Mouse (Mus musculus): ENCODE measurements around the gene F12. TPM values are rescaled to one million over a fixed set of nuclear protein-coding genes. Genes with fewer than 3 reads are reported as not detected.

The F12 gene
- total and polyA plus RNA-seq, 3 experiments = not detected

- Histone ChIP-seq H3K4me1 (ENCODE audit: control insufficient read depth in 1 of 2, insufficient read depth in 2 of 2, low read length in 2 of 2) (no peaks in the 10 kb centered on the region; a peak in 1 of 4 replicates), H3K27ac (ENCODE audit: control insufficient read depth, low read depth, low read length) (no peak overlapping the region), H3K9me3 (replicated peaks; ENCODE audit: insufficient read depth, low read length) (no peaks in the 10 kb centered on the region), H3K79me2 (ENCODE audit: control insufficient read depth, insufficient read depth, low read length, poor library complexity) (no peaks in the 10 kb centered on the region), H3K27me3 (ENCODE audit: control insufficient read depth in 1 of 2, insufficient read depth in 2 of 2, low read length in 2 of 2) (no peaks in the 10 kb centered on the region), H3K4me3 (ENCODE audit: control insufficient read depth in 1 of 2, insufficient read depth in 1 of 2, low read depth in 2 of 2, low read length in 2 of 2) (no peak overlapping the region), H3K36me3 (ENCODE audit: control insufficient read depth in 1 of 2, insufficient read depth in 2 of 2, low read length in 2 of 2) (no peaks in the 10 kb centered on the region), H3K9ac (ENCODE audit: control insufficient read depth, low read depth, low read length, poor library complexity, severe bottlenecking) (no peak overlapping the region)
- DNase-seq (ENCODE audit: low read depth, low spot score) = peak; percentile 51
- TF ChIP-seq SMC3 (IDR thresholded peaks at IDR 0.05; ENCODE audit: low read depth, low read length) (no peak), NELFE (IDR thresholded peaks at IDR 0.05; ENCODE audit: low read depth, low read length) (no peak), ZNF384 (IDR thresholded peaks at IDR 0.05; ENCODE audit: low read depth, low read length) (no peak), JUND (IDR thresholded peaks at IDR 0.05; ENCODE audit: low read depth, low read length) (no peak), MAZ (IDR thresholded peaks at IDR 0.05; ENCODE audit: low read depth, low read length) (no peak), RAD21 (IDR thresholded peaks at IDR 0.05; ENCODE audit: low read depth, low read length) (no peak), SIN3A (IDR thresholded peaks at IDR 0.05; ENCODE audit: low read length) (no peak), KAT2A (conservative IDR thresholded peaks at IDR 0.05; ENCODE audit: low read depth, low read length) (no peak), TCF12 (IDR thresholded peaks at IDR 0.05; ENCODE audit: low read depth, low read length) (no peak), TAL1 (IDR thresholded peaks at IDR 0.05; ENCODE audit: low read length) (no peak), ETS1 (IDR thresholded peaks at IDR 0.05; ENCODE audit: low read depth, low read length) (no peak), TBP (IDR thresholded peaks at IDR 0.05; ENCODE audit: low read depth, low read length) (no peak), RCOR1 (IDR thresholded peaks at IDR 0.05; ENCODE audit: low read depth, low read length) (no peak), BHLHE40 (IDR thresholded peaks at IDR 0.05; ENCODE audit: borderline replicate concordance, low read depth, low read length) (no peak), GATA1 (IDR thresholded peaks at IDR 0.05; ENCODE audit: low read depth, low read length) (no peak), GABPA (IDR thresholded peaks at IDR 0.05; ENCODE audit: low read depth, low read length) (no peak), MEF2A (IDR thresholded peaks at IDR 0.05; ENCODE audit: extremely low read depth, insufficient replicate concordance, low read depth, low read length, poor library complexity, severe bottlenecking) (no peak), POLR2AphosphoS5 (IDR thresholded peaks at IDR 0.05; ENCODE audit: borderline replicate concordance, low read depth, low read length) (no peak)
Measured at GRCm38 (mm10) chr13:55465830-55466440, 39.3 kb upstream of the F12 start.

GRCm38 (mm10) chr13:55465184-55465583, 38.6 kb upstream of the F12 start:
- Histone ChIP-seq H3K79me2 (ENCODE audit: control insufficient read depth, insufficient read depth, low read length, poor library complexity) (no peaks in the 10 kb centered on the region), H3K36me3 (ENCODE audit: control insufficient read depth in 1 of 2, insufficient read depth in 2 of 2, low read length in 2 of 2) (no peaks in the 10 kb centered on the region; a peak in 1 of 4 replicates), H3K27ac (ENCODE audit: control insufficient read depth, low read depth, low read length) (no peak overlapping the region), H3K4me1 (ENCODE audit: control insufficient read depth in 1 of 2, insufficient read depth in 2 of 2, low read length in 2 of 2) (no peaks in the 10 kb centered on the region), H3K27me3 (ENCODE audit: control insufficient read depth in 1 of 2, insufficient read depth in 2 of 2, low read length in 2 of 2) (no peaks in the 10 kb centered on the region), H3K9me3 (replicated peaks; ENCODE audit: insufficient read depth, low read length) (no peaks in the 10 kb centered on the region), H3K9ac (ENCODE audit: control insufficient read depth, low read depth, low read length, poor library complexity, severe bottlenecking) (no peak overlapping the region), H3K4me3 (ENCODE audit: control insufficient read depth in 1 of 2, insufficient read depth in 1 of 2, low read depth in 2 of 2, low read length in 2 of 2) (no peak overlapping the region)
- no peak for DNase-seq (ENCODE audit: low read depth, low spot score)
- TF ChIP-seq RAD21 (IDR thresholded peaks at IDR 0.05; ENCODE audit: low read depth, low read length) (no peak), JUND (IDR thresholded peaks at IDR 0.05; ENCODE audit: low read depth, low read length) (no peak), USF1 (IDR thresholded peaks at IDR 0.05; ENCODE audit: low read depth, low read length) (no peak), TCF12 (IDR thresholded peaks at IDR 0.05; ENCODE audit: low read depth, low read length) (no peak), MYB (IDR thresholded peaks at IDR 0.05; ENCODE audit: low read depth, low read length) (no peak), MAZ (IDR thresholded peaks at IDR 0.05; ENCODE audit: low read depth, low read length) (no peak), NELFE (IDR thresholded peaks at IDR 0.05; ENCODE audit: low read depth, low read length) (no peak), ZKSCAN1 (IDR thresholded peaks at IDR 0.05; ENCODE audit: low read depth, low read length) (no peak), KAT2A (conservative IDR thresholded peaks at IDR 0.05; ENCODE audit: low read depth, low read length) (no peak), TAL1 (IDR thresholded peaks at IDR 0.05; ENCODE audit: low read length) (no peak), POLR2AphosphoS2 (IDR thresholded peaks at IDR 0.05; ENCODE audit: low read length) (no peak), MAX (IDR thresholded peaks at IDR 0.05; ENCODE audit: low read length) (no peak)

Measured in MEL (cell line).